Mouse (Mus musculus) E14TG2a.4 (cell line): ENCODE measurements at regions not wholly inside any gene's neighbourhood (a gene's known extent, or its start where the extent isn't known, plus 50 kb on each side); places are given as distances from the start of the nearest gene placed in this dataset.

Experiments
- CTCF ChIP-seq: conservative IDR thresholded peaks from 2 replicates; pipeline ENCODE4 v1.5.1; 2014; ENCODE audit warnings: low read length
- NANOG ChIP-seq: IDR thresholded peaks from 2 replicates; pipeline ENCODE4 v1.6.1; 2014; ENCODE audit warnings: borderline replicate concordance, low read length, mixed read lengths
- POU5F1 ChIP-seq: IDR thresholded peaks from 2 replicates; pipeline ENCODE4 v1.6.1; 2014; ENCODE audit warnings: low read length, borderline replicate concordance

- TF ChIP-seq CTCF (peak; percentile 53), NANOG (no peak), POU5F1 (no peak)
Measured at GRCm38 (mm10) chr6:127278402-127278801, 126.4 kb upstream of the Ccnd2 start.
